Mouse (Mus musculus) limb, embryonic 14.5 days (tissue): ENCODE results near the gene Unc119b. TPM values are rescaled to one million over a fixed set of nuclear protein-coding genes. Genes with fewer than 3 reads are reported as not detected.
A peak's percentile ranks its signal among the peaks of the same experiment; 100 is the strongest.

Source experiments
- ATAC-seq: fragments of 200-750 bp; cut with Nextera tagmentation; 2 replicates; pipeline ENCODE4 v1.8.0; 2017; ENCODE audit warnings: low read depth, moderate number of reproducible peaks, moderate TSS enrichment; ENCODE audit not compliant: low FRiP score
- DNase-seq: peaks from one replicate; pipeline ENCODE4 v3.0.0-alpha.2; 2015; ENCODE audit warnings: low spot score
- H3K27ac ChIP-seq: fragments of 300-500 bp; sonication (generic); replicated peaks from 2 replicates; pipeline ENCODE4 v1.5.1; 2014; ENCODE audit warnings: low read depth, mild to moderate bottlenecking, low read length, moderate library complexity, mixed read lengths
- H3K27me3 ChIP-seq: fragments of 300-500 bp; sonication (generic); 2 replicates; pipeline ENCODE4 v1.6.1; 2014; ENCODE audit warnings: low read length, mixed read lengths; ENCODE audit not compliant: control insufficient read depth, insufficient read depth
- H3K36me3 ChIP-seq: fragments of 300-500 bp; sonication (generic); 2 replicates; pipeline ENCODE4 v1.6.1; 2014; ENCODE audit warnings: mild to moderate bottlenecking, low read length, moderate library complexity, mixed read lengths; ENCODE audit not compliant: control insufficient read depth, insufficient read depth
- H3K4me1 ChIP-seq: fragments of 300-500 bp; sonication (generic); 2 replicates; pipeline ENCODE4 v1.6.1; 2014; ENCODE audit warnings: antibody characterized with exemption, low read length, mixed read lengths; ENCODE audit not compliant: control insufficient read depth, insufficient read depth
- H3K4me2 ChIP-seq: fragments of 300-500 bp; sonication (generic); replicated peaks from 2 replicates; pipeline ENCODE4 v1.6.1; 2014; ENCODE audit warnings: low read depth, mild to moderate bottlenecking, low read length, moderate library complexity; ENCODE audit not compliant: severe bottlenecking
- H3K4me3 ChIP-seq: fragments of 300-500 bp; sonication (generic); replicated peaks from 2 replicates; pipeline ENCODE4 v1.5.1; 2014; ENCODE audit warnings: low read length
- H3K9ac ChIP-seq: fragments of 300-500 bp; sonication (generic); 2 replicates; pipeline ENCODE4 v1.6.1; 2014; ENCODE audit warnings: mild to moderate bottlenecking, low read depth, low read length, moderate library complexity; ENCODE audit not compliant: severe bottlenecking
- H3K9me3 ChIP-seq: fragments of 300-500 bp; sonication (generic); 2 replicates; pipeline ENCODE4 v1.6.1; 2016; ENCODE audit warnings: low read length; ENCODE audit not compliant: control insufficient read depth
- POLR2A ChIP-seq: fragments of 200-500 bp; IDR thresholded peaks from 2 replicates; pipeline ENCODE4 v1.8.0; 2012; ENCODE audit warnings: inconsistent platforms, mild to moderate bottlenecking, moderate library complexity, borderline replicate concordance; ENCODE audit not compliant: insufficient read depth, insufficient read length; ENCODE audit errors: extremely low read depth
- WGBS: fragments of 180-500 bp; shearing (Covaris S2); extraction: QIAGEN DNeasy Blood & Tissue Kit; methylation state at CpG from one replicate; pipeline ENCODE4 v1.1.7; 2014; 5-methylcytosine and 5-hydroxymethylcytosine counted together
- polyA plus RNA-seq, 2 experiments: library from polyadenylated mRNA; depleted of rRNA in 1 of 2; stranded (reverse) in 1 of 2; unstranded in 1 of 2; fragments of >200 nt; fragmentation: Nextera tagmentation in 1 of 2; extraction: Ambion mirVana in 1 of 2; gene quantifications; 2 replicates each; pipeline versions ENCODE4 v1.2.1 to v1.2.3; 2012 to 2014

Unc119b gene
- polyA plus RNA-seq, 2 experiments: 38.4 to 44.3 TPM

- peaks cover 6% of the 10 kb centered on the region; the same call in 1 of the 2 replicates for H3K4me1 ChIP-seq
- H3K36me3 ChIP-seq: no peaks in the 10 kb centered on the region
- H3K4me2 ChIP-seq: no peak overlapping the region
- DNase-seq (no peak), ATAC-seq (no peak)
- H3K27ac ChIP-seq: no peak overlapping the region
- H3K9me3 ChIP-seq: no peaks in the 10 kb centered on the region
- TF ChIP-seq POLR2A: no peak
- 77% methylated on average over 6 of the region's 6 CpGs for WGBS
- no peak overlapping the region for H3K9ac ChIP-seq
- H3K27me3 ChIP-seq: no peaks in the 10 kb centered on the region
- H3K4me3 ChIP-seq: no peak overlapping the region
Measured at GRCm38 (mm10) chr5:115177866-115178265, 43.1 kb upstream of the Unc119b start.

GRCm38 (mm10) chr5:115174554-115174953 lies 39.8 kb upstream of the Unc119b start:
- TF ChIP-seq POLR2A: no peak
- no peak for DNase-seq
- no peaks in the 10 kb centered on the region for H3K36me3 ChIP-seq
- H3K27me3 ChIP-seq: no peaks in the 10 kb centered on the region
- no peaks in the 10 kb centered on the region for H3K4me1 ChIP-seq
- 100% methylated on average over 1 of the region's 1 CpGs for WGBS
- no peaks in the 10 kb centered on the region for H3K9me3 ChIP-seq
- ATAC-seq: no peak
- H3K9ac ChIP-seq: no peak overlapping the region
- H3K27ac ChIP-seq: no peak overlapping the region
- H3K4me2 ChIP-seq: no peak overlapping the region
- no peak overlapping the region for H3K4me3 ChIP-seq

- no peaks in the 10 kb centered on the region for H3K27me3 ChIP-seq
- TF ChIP-seq POLR2A: no peak
- H3K9ac ChIP-seq: no peak overlapping the region
- no peak overlapping the region for H3K4me3 ChIP-seq
- no peak for DNase-seq
- H3K4me2 ChIP-seq: no peak overlapping the region
- 84% methylated on average over 8 of the region's 8 CpGs for WGBS
- H3K4me1 ChIP-seq: 0 out of 2 replicates have a peak, but pooled peaks cover 5% of the 10 kb centered on the region
- H3K36me3 ChIP-seq: no peaks in the 10 kb centered on the region
- ATAC-seq: no peak
- H3K27ac ChIP-seq: no peak overlapping the region
- no peaks in the 10 kb centered on the region for H3K9me3 ChIP-seq
Measured at GRCm38 (mm10) chr5:115170150-115170549, 35.4 kb upstream of the Unc119b start.

- Histone ChIP-seq H3K4me3 (no peak overlapping the region), H3K4me1 (0 out of 2 replicates have a peak, but pooled peaks cover 5% of the 10 kb centered on the region), H3K36me3 (no peaks in the 10 kb centered on the region), H3K27me3 (no peaks in the 10 kb centered on the region), H3K27ac (no peak overlapping the region), H3K9ac (peak overlapping the region; percentile 34; the same call in 1 of the 2 replicates), H3K9me3 (no peaks in the 10 kb centered on the region), H3K4me2 (no peak overlapping the region; the same call in 1 of the 2 replicates)
- ATAC-seq (no peak), DNase-seq (no peak)
- 22% methylated on average over 24 of the region's 27 CpGs for WGBS
- TF ChIP-seq POLR2A: no peak
Measured at GRCm38 (mm10) chr5:115168641-115169415, 34.1 kb upstream of the Unc119b start.

GRCm38 (mm10) chr5:115167396-115167795 lies 32.6 kb upstream of the Unc119b start:
- Histone ChIP-seq H3K27me3 (no peaks in the 10 kb centered on the region), H3K9ac (no peak overlapping the region), H3K27ac (no peak overlapping the region), H3K4me1 (0 out of 2 replicates have a peak, but pooled peaks cover 5% of the 10 kb centered on the region), H3K9me3 (no peaks in the 10 kb centered on the region), H3K36me3 (no peaks in the 10 kb centered on the region), H3K4me2 (no peak overlapping the region), H3K4me3 (no peak overlapping the region)
- TF ChIP-seq POLR2A: no peak
- 61% methylated on average over 6 of the region's 6 CpGs for WGBS
- no peak for ATAC-seq
- no peak for DNase-seq
